ENCODE assay signal across 9 mouse cellular contexts in genomic region chr8:125963807-125964211, GRCm38 (mm10). TPM values are rescaled to one million over a fixed set of nuclear protein-coding genes. Genes with fewer than 3 reads are reported as not detected.
DNase-seq lines count a peak whose midpoint lies in the region; ATAC-seq and TF ChIP-seq lines count a peak whose summit lies in the region.
"Had no signal": no experiment of that assay in that cellular context is flagged by ENCODE, and none has a peak within 500 bp of the region (broad histone marks: within the 10 kb centered on the region; RNA-seq: fewer than 3 reads in every experiment).

No protein-coding gene starts in this region.

- H3K9me3 ChIP-seq in hindbrain, embryonic 13.5 days, result peaks cover 5% of the 10 kb centered on the region; the same call in 1 of the 2 replicates
- H3K9me3 ChIP-seq in neural tube, embryonic 12.5 days, result peaks cover 12% of the 10 kb centered on the region; the same call in 1 of the 2 replicates

- no peak for DNase-seq in left cerebral cortex, adult 2 months (ENCODE audit: extremely low spot score in 1 of 2, low spot score in 2 of 2)
- DNase-seq in left cerebral cortex, adult 11 months (ENCODE audit: low spot score), result no peak
- peak; percentile 73 for DNase-seq in cerebellum, adult 9-11 months
- DNase-seq in spleen, postnatal 10 days (ENCODE audit: low spot score in 2 of 2), result no peak
- DNase-seq in ovary, postnatal 10 days (ENCODE audit: low spot score), result no peak
- no peak for DNase-seq in frontal cortex, postnatal 10 days (ENCODE audit: low spot score in 2 of 2)

- 4% methylated on average over 11 of the region's 11 CpGs for WGBS in hindbrain, embryonic 13.5 days
- WGBS in neural tube, embryonic 12.5 days, result 6% methylated on average over 11 of the region's 11 CpGs

- ATAC-seq in hindbrain, embryonic 13.5 days (ENCODE audit: low FRiP score), result no peak
- ATAC-seq in neural tube, embryonic 12.5 days (ENCODE audit: low FRiP score, low read depth), result no peak
- ATAC-seq: Patski had no signal

- peaks cover 10% of the 10 kb centered on the region for H3K4me1 ChIP-seq in hindbrain, embryonic 13.5 days (replicated peaks)
- H3K4me1 ChIP-seq in neural tube, embryonic 12.5 days, result peaks cover 8% of the 10 kb centered on the region; the same call in 1 of the 2 replicates

- intact Hi-C loops in left cerebral cortex, adult 2 months (cut with DNase I), result no loop called here

- peak overlapping the region; percentile 45 for H3K4me2 ChIP-seq in hindbrain, embryonic 13.5 days
- peak overlapping the region; percentile 44 for H3K4me2 ChIP-seq in neural tube, embryonic 12.5 days (replicated peaks)

- H3K4me3 ChIP-seq in left cerebral cortex, adult 2 months, result peak overlapping the region; percentile 7; the same call in 1 of the 2 replicates
- no peak overlapping the region for H3K4me3 ChIP-seq in hindbrain, embryonic 13.5 days
- H3K4me3 ChIP-seq in neural tube, embryonic 12.5 days, result no peak overlapping the region

- H3K36me3 ChIP-seq in hindbrain, embryonic 13.5 days, result no peaks in the 10 kb centered on the region
- no peaks in the 10 kb centered on the region for H3K36me3 ChIP-seq in neural tube, embryonic 12.5 days

- H3K9ac ChIP-seq in hindbrain, embryonic 13.5 days, result no peak overlapping the region; the same call in 1 of the 2 replicates
- H3K9ac ChIP-seq in neural tube, embryonic 12.5 days, result no peak overlapping the region

- no peak for TF ChIP-seq CTCF in left cerebral cortex, adult 2 months (IDR thresholded peaks at IDR 0.05)

- H3K27ac ChIP-seq in left cerebral cortex, adult 2 months, result no peak overlapping the region; the same call in 1 of the 2 replicates
- H3K27ac ChIP-seq in hindbrain, embryonic 13.5 days, result no peak overlapping the region
- H3K27ac ChIP-seq in neural tube, embryonic 12.5 days, result no peak overlapping the region

- H3K27me3 ChIP-seq in hindbrain, embryonic 13.5 days, result peaks cover 7% of the 10 kb centered on the region; the same call in 1 of the 2 replicates
- no peaks in the 10 kb centered on the region for H3K27me3 ChIP-seq in neural tube, embryonic 12.5 days (replicated peaks)
- H3K27me3 ChIP-seq: Patski had no signal

RNA-seq across cellular contexts. Expression of gene Kcnk1, which starts 31.2 kb away (rescaled TPM):
- 10 to 100 TPM; 90.0 to 91.1 TPM for total RNA-seq in left cerebral cortex, adult 2 months (2021)
- 10.1 and 13.0 TPM in 2 replicates for polyA plus RNA-seq in hindbrain, embryonic 13.5 days (2015; fragmentation: Nextera tagmentation; extraction: Ambion mirVana)
- polyA plus RNA-seq in neural tube, embryonic 12.5 days (2016; fragmentation: Nextera tagmentation; extraction: Ambion mirVana), result 4.2 and 4.7 TPM in 2 replicates

RNA-seq across cellular contexts. Expression of gene Map3k21, which starts 53.6 kb away (rescaled TPM):
- total RNA-seq in left cerebral cortex, adult 2 months (2021), result 1 to 10 TPM; 1.8 to 3.0 TPM
- 0.29 and 0.48 TPM in 2 replicates for polyA plus RNA-seq in hindbrain, embryonic 13.5 days (2015; fragmentation: Nextera tagmentation; extraction: Ambion mirVana)
- polyA plus RNA-seq in neural tube, embryonic 12.5 days (2016; fragmentation: Nextera tagmentation; extraction: Ambion mirVana), result 0.13 and 0.15 TPM in 2 replicates
